Mouse (Mus musculus): ENCODE measurements around the gene Dnah7c. TPM values are rescaled to one million over a fixed set of nuclear protein-coding genes. Genes with fewer than 3 reads are reported as not detected.

The Dnah7c gene
- polyA plus RNA-seq, 1 experiment from 2014 or later = 0.11 TPM

- no peak overlapping the region for H3K4me3 ChIP-seq (ENCODE audit: low read depth, low read length)
- no peak overlapping the region for H3K9ac ChIP-seq (ENCODE audit: low read depth, low read length)
- H3K4me2 ChIP-seq = no peak overlapping the region
- H3K4me1 ChIP-seq (ENCODE audit: control insufficient read depth, insufficient read depth, low read length) = no peaks in the 10 kb centered on the region
- no peaks in the 10 kb centered on the region for H3K9me3 ChIP-seq (replicated peaks; ENCODE audit: control insufficient read depth, low read length)
- no peaks in the 10 kb centered on the region for H3K27me3 ChIP-seq (ENCODE audit: control insufficient read depth, insufficient read depth, low read length)
- peaks cover 17% of the 10 kb centered on the region; the same call in 1 of the 2 replicates for H3K36me3 ChIP-seq (ENCODE audit: control insufficient read depth, insufficient read depth, low read length)
- no peak for ATAC-seq (replicated peaks; ENCODE audit: insufficient number of reproducible peaks, low FRiP score, low TSS enrichment)
- H3K27ac ChIP-seq (ENCODE audit: low read depth, low read length) = no peak overlapping the region
- 88% methylated on average over 5 of the region's 5 CpGs for WGBS (ENCODE audit: insufficient replicate concordance)
Observed at GRCm38 (mm10) chr1:46831927-46832326, 406.5 kb downstream of the Dnah7c start.

- Histone ChIP-seq H3K27me3 (ENCODE audit: control insufficient read depth, insufficient read depth, low read length) (no peaks in the 10 kb centered on the region), H3K9ac (ENCODE audit: low read depth, low read length) (no peak overlapping the region), H3K36me3 (ENCODE audit: control insufficient read depth, insufficient read depth, low read length) (no peaks in the 10 kb centered on the region), H3K9me3 (replicated peaks; ENCODE audit: control insufficient read depth, low read length) (no peaks in the 10 kb centered on the region), H3K4me2 (no peak overlapping the region), H3K4me3 (ENCODE audit: low read depth, low read length) (no peak overlapping the region), H3K27ac (ENCODE audit: low read depth, low read length) (no peak overlapping the region), H3K4me1 (ENCODE audit: control insufficient read depth, insufficient read depth, low read length) (peaks cover 2% of the 10 kb centered on the region; the same call in 1 of the 2 replicates)
- 71% methylated on average over 4 of the region's 4 CpGs for WGBS (ENCODE audit: insufficient replicate concordance)
- no peak for ATAC-seq (replicated peaks; ENCODE audit: insufficient number of reproducible peaks, low FRiP score, low TSS enrichment)
Observed at GRCm38 (mm10) chr1:46843406-46843805, 418.0 kb downstream of the Dnah7c start.

- Histone ChIP-seq H3K9me3 (replicated peaks; ENCODE audit: control insufficient read depth, low read length) (no peaks in the 10 kb centered on the region), H3K4me2 (no peak overlapping the region), H3K36me3 (ENCODE audit: control insufficient read depth, insufficient read depth, low read length) (no peaks in the 10 kb centered on the region), H3K9ac (ENCODE audit: low read depth, low read length) (no peak overlapping the region), H3K27me3 (ENCODE audit: control insufficient read depth, insufficient read depth, low read length) (no peaks in the 10 kb centered on the region), H3K4me1 (ENCODE audit: control insufficient read depth, insufficient read depth, low read length) (peaks cover 2% of the 10 kb centered on the region; the same call in 1 of the 2 replicates), H3K27ac (ENCODE audit: low read depth, low read length) (no peak overlapping the region), H3K4me3 (ENCODE audit: low read depth, low read length) (no peak overlapping the region)
- whole genome bisulfite sequencing (ENCODE audit: insufficient replicate concordance) = 86% methylated on average over 2 of the region's 2 CpGs
- no peak for ATAC-seq (replicated peaks; ENCODE audit: insufficient number of reproducible peaks, low FRiP score, low TSS enrichment)
Observed at GRCm38 (mm10) chr1:46844281-46844680, 418.9 kb downstream of the Dnah7c start.

GRCm38 (mm10) chr1:46845221-46845620 is 419.8 kb downstream of the Dnah7c start:
- WGBS (ENCODE audit: insufficient replicate concordance) = 61% methylated on average over 5 of the region's 5 CpGs
- no peak for ATAC-seq (replicated peaks; ENCODE audit: insufficient number of reproducible peaks, low FRiP score, low TSS enrichment)
- H3K4me1 ChIP-seq (ENCODE audit: control insufficient read depth, insufficient read depth, low read length) = peaks cover 2% of the 10 kb centered on the region; the same call in 1 of the 2 replicates

GRCm38 (mm10) chr1:46849758-46850157 is 424.4 kb downstream of the Dnah7c start:
- H3K36me3 ChIP-seq (ENCODE audit: control insufficient read depth, insufficient read depth, low read length) = no peaks in the 10 kb centered on the region
- H3K4me2 ChIP-seq = no peak overlapping the region
- H3K9ac ChIP-seq (ENCODE audit: low read depth, low read length) = no peak overlapping the region
- no peak overlapping the region for H3K27ac ChIP-seq (ENCODE audit: low read depth, low read length)
- no peaks in the 10 kb centered on the region for H3K9me3 ChIP-seq (replicated peaks; ENCODE audit: control insufficient read depth, low read length)
- H3K4me3 ChIP-seq (ENCODE audit: low read depth, low read length) = no peak overlapping the region
- H3K4me1 ChIP-seq (ENCODE audit: control insufficient read depth, insufficient read depth, low read length) = no peaks in the 10 kb centered on the region
- no peak for ATAC-seq (replicated peaks; ENCODE audit: insufficient number of reproducible peaks, low FRiP score, low TSS enrichment)
- WGBS (ENCODE audit: insufficient replicate concordance) = 50% methylated on average over 1 of the region's 1 CpGs
- no peaks in the 10 kb centered on the region for H3K27me3 ChIP-seq (ENCODE audit: control insufficient read depth, insufficient read depth, low read length)

More at GRCm38 (mm10) chr1:46845221-46845620, 419.8 kb downstream of the Dnah7c start:
- Histone ChIP-seq H3K27me3 (ENCODE audit: control insufficient read depth, insufficient read depth, low read length) (no peaks in the 10 kb centered on the region), H3K9ac (ENCODE audit: low read depth, low read length) (no peak overlapping the region), H3K9me3 (replicated peaks; ENCODE audit: control insufficient read depth, low read length) (no peaks in the 10 kb centered on the region), H3K4me2 (no peak overlapping the region), H3K27ac (ENCODE audit: low read depth, low read length) (no peak overlapping the region), H3K36me3 (ENCODE audit: control insufficient read depth, insufficient read depth, low read length) (no peaks in the 10 kb centered on the region), H3K4me3 (ENCODE audit: low read depth, low read length) (no peak overlapping the region)

- no peaks in the 10 kb centered on the region for H3K4me1 ChIP-seq (ENCODE audit: control insufficient read depth, insufficient read depth, low read length)
- no peak overlapping the region for H3K9ac ChIP-seq (ENCODE audit: low read depth, low read length)
- H3K4me3 ChIP-seq (ENCODE audit: low read depth, low read length) = no peak overlapping the region
- no peaks in the 10 kb centered on the region for H3K27me3 ChIP-seq (ENCODE audit: control insufficient read depth, insufficient read depth, low read length)
- H3K36me3 ChIP-seq (ENCODE audit: control insufficient read depth, insufficient read depth, low read length) = no peaks in the 10 kb centered on the region
- H3K4me2 ChIP-seq = peak overlapping the region; percentile 36
- no peak for ATAC-seq (replicated peaks; ENCODE audit: insufficient number of reproducible peaks, low FRiP score, low TSS enrichment)
- H3K27ac ChIP-seq (ENCODE audit: low read depth, low read length) = no peak overlapping the region
- no peaks in the 10 kb centered on the region for H3K9me3 ChIP-seq (replicated peaks; ENCODE audit: control insufficient read depth, low read length)
- WGBS (ENCODE audit: insufficient replicate concordance) = 61% methylated on average over 4 of the region's 4 CpGs
Observed at GRCm38 (mm10) chr1:46851586-46851985, 426.2 kb downstream of the Dnah7c start.

GRCm38 (mm10) chr1:46852216-46852599 is 426.8 kb downstream of the Dnah7c start:
- Histone ChIP-seq H3K4me3 (ENCODE audit: low read depth, low read length) (peak overlapping the region; percentile 85), H3K4me2 (peak overlapping the region; percentile 77), H3K9me3 (replicated peaks; ENCODE audit: control insufficient read depth, low read length) (no peaks in the 10 kb centered on the region), H3K27ac (ENCODE audit: low read depth, low read length) (peak overlapping the region; percentile 99), H3K36me3 (ENCODE audit: control insufficient read depth, insufficient read depth, low read length) (no peaks in the 10 kb centered on the region), H3K4me1 (ENCODE audit: control insufficient read depth, insufficient read depth, low read length) (no peaks in the 10 kb centered on the region), H3K9ac (ENCODE audit: low read depth, low read length) (peak overlapping the region; percentile 99), H3K27me3 (ENCODE audit: control insufficient read depth, insufficient read depth, low read length) (no peaks in the 10 kb centered on the region)
- ATAC-seq (replicated peaks; ENCODE audit: insufficient number of reproducible peaks, low FRiP score, low TSS enrichment) = no peak
- WGBS (ENCODE audit: insufficient replicate concordance) = under 1% methylated on average over 4 of the region's 4 CpGs

- Histone ChIP-seq H3K27ac (ENCODE audit: low read depth, low read length) (peak overlapping the region; percentile 99), H3K4me2 (peak overlapping the region; percentile 77), H3K9ac (ENCODE audit: low read depth, low read length) (peak overlapping the region; percentile 99), H3K27me3 (ENCODE audit: control insufficient read depth, insufficient read depth, low read length) (no peaks in the 10 kb centered on the region), H3K4me3 (ENCODE audit: low read depth, low read length) (peak overlapping the region; percentile 85), H3K36me3 (ENCODE audit: control insufficient read depth, insufficient read depth, low read length) (no peaks in the 10 kb centered on the region), H3K9me3 (replicated peaks; ENCODE audit: control insufficient read depth, low read length) (no peaks in the 10 kb centered on the region), H3K4me1 (ENCODE audit: control insufficient read depth, insufficient read depth, low read length) (no peaks in the 10 kb centered on the region)
- under 1% methylated on average over 61 of the region's 75 CpGs for WGBS (ENCODE audit: insufficient replicate concordance)
- ATAC-seq (replicated peaks; ENCODE audit: insufficient number of reproducible peaks, low FRiP score, low TSS enrichment) = peak; percentile 50
Observed at GRCm38 (mm10) chr1:46852600-46853272, 427.3 kb downstream of the Dnah7c start.
